In the genomic region with DNA sequence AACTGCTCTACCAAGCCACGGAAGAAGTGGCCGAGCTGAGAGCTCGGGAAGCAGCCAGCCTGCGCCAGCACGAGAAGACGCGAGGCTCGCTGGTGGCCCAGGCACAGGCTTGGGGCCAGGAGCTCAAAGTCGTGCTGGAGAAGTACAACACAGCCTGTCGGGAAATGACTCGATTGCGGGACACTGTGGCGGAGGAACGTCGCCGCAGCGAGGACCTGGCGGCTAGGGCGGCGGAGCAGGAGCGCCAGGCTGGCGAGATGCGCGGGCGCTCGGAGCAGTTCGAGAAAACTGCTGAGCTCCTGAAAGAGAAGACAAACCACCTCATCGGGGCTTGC, we compare ENCODE assay signal across 8 mouse cellular contexts. TPM values are rescaled to one million over a fixed set of nuclear protein-coding genes. Genes with fewer than 3 reads are reported as not detected.
A peak's percentile ranks its signal among the peaks of the same experiment; 100 is the strongest.
DNase-seq lines count a peak whose midpoint lies in the region; ATAC-seq lines count a peak whose summit lies in the region.

No protein-coding gene starts in this region.

- H3K9me3 ChIP-seq in heart, embryonic 12.5 days (replicated peaks): no peaks in the 10 kb centered on the region
- no peaks in the 10 kb centered on the region for H3K9me3 ChIP-seq in embryonic facial prominence, embryonic 10.5 days
- H3K9me3 ChIP-seq in hindbrain, embryonic 11.5 days (ENCODE audit: control insufficient read depth, low read length): no peaks in the 10 kb centered on the region
- no peaks in the 10 kb centered on the region for H3K9me3 ChIP-seq in midbrain, embryonic 12.5 days

- H3K27me3 ChIP-seq in heart, embryonic 12.5 days (replicated peaks): peaks cover 44% of the 10 kb centered on the region
- H3K27me3 ChIP-seq in embryonic facial prominence, embryonic 10.5 days (replicated peaks; ENCODE audit: low read depth, poor library complexity, severe bottlenecking): peaks cover 72% of the 10 kb centered on the region
- no peaks in the 10 kb centered on the region; the same call in 1 of the 2 replicates for H3K27me3 ChIP-seq in hindbrain, embryonic 11.5 days (ENCODE audit: control insufficient read depth, insufficient read depth, low read length)
- H3K27me3 ChIP-seq in midbrain, embryonic 12.5 days: peaks cover 56% of the 10 kb centered on the region

- H3K27ac ChIP-seq in heart, embryonic 12.5 days (ENCODE audit: poor library complexity, severe bottlenecking): no peak overlapping the region
- H3K27ac ChIP-seq in embryonic facial prominence, embryonic 10.5 days (replicated peaks): no peak overlapping the region
- no peak overlapping the region for H3K27ac ChIP-seq in hindbrain, embryonic 11.5 days (ENCODE audit: low read depth, low read length)
- no peak overlapping the region for H3K27ac ChIP-seq in midbrain, embryonic 12.5 days (replicated peaks)

- no peaks in the 10 kb centered on the region for H3K36me3 ChIP-seq in heart, embryonic 12.5 days
- no peaks in the 10 kb centered on the region for H3K36me3 ChIP-seq in embryonic facial prominence, embryonic 10.5 days (replicated peaks)
- H3K36me3 ChIP-seq in hindbrain, embryonic 11.5 days (ENCODE audit: control insufficient read depth, insufficient read depth, low read length): no peaks in the 10 kb centered on the region
- no peaks in the 10 kb centered on the region for H3K36me3 ChIP-seq in midbrain, embryonic 12.5 days

- WGBS in heart, embryonic 12.5 days: 13% methylated on average over 28 of the region's 28 CpGs
- WGBS in embryonic facial prominence, embryonic 10.5 days: 36% methylated on average over 28 of the region's 28 CpGs
- WGBS in hindbrain, embryonic 11.5 days: 37% methylated on average over 28 of the region's 28 CpGs
- WGBS in midbrain, embryonic 12.5 days: 46% methylated on average over 28 of the region's 28 CpGs

- H3K4me2 ChIP-seq in heart, embryonic 12.5 days: peak overlapping the region; percentile 72
- no peak overlapping the region; the same call in 1 of the 2 replicates for H3K4me2 ChIP-seq in hindbrain, embryonic 11.5 days (replicated peaks; ENCODE audit: low read depth, low read length)
- peak overlapping the region; percentile 34 for H3K4me2 ChIP-seq in midbrain, embryonic 12.5 days (replicated peaks)

- H3K9ac ChIP-seq in heart, embryonic 12.5 days: peak overlapping the region; percentile 54; the same call in 1 of the 2 replicates
- H3K9ac ChIP-seq in hindbrain, embryonic 11.5 days (ENCODE audit: low read depth, low read length): no peak overlapping the region
- H3K9ac ChIP-seq in midbrain, embryonic 12.5 days (replicated peaks): no peak overlapping the region; the same call in 1 of the 2 replicates

- peak overlapping the region; percentile 38 for H3K4me3 ChIP-seq in heart, embryonic 12.5 days
- peak overlapping the region; percentile 46 for H3K4me3 ChIP-seq in embryonic facial prominence, embryonic 10.5 days
- H3K4me3 ChIP-seq in hindbrain, embryonic 11.5 days (ENCODE audit: low read depth, low read length): 0 out of 2 replicates have a peak overlapping the region, but pooled peaks have one; percentile 6
- no peak overlapping the region for H3K4me3 ChIP-seq in midbrain, embryonic 12.5 days

- no peak for DNase-seq in heart, adult 11 months
- DNase-seq in embryonic facial prominence, embryonic 10.5 days (ENCODE audit: low spot score): peak; percentile 44
- no peak for DNase-seq in hindbrain, embryonic 11.5 days (ENCODE audit: low spot score)
- DNase-seq in urinary bladder, postnatal 25 days (ENCODE audit: low spot score): no peak
- DNase-seq in layer of hippocampus, adult 18-20 months (ENCODE audit: low spot score in 2 of 2): no peak
- DNase-seq in gastrocnemius, postnatal 10 days: no peak

- no peak for ATAC-seq in heart, embryonic 12.5 days (ENCODE audit: insufficient number of reproducible peaks, low FRiP score)
- ATAC-seq in hindbrain, embryonic 11.5 days (ENCODE audit: low FRiP score): no peak
- ATAC-seq in midbrain, embryonic 12.5 days (ENCODE audit: low FRiP score, low read depth): no peak

- peaks cover 15% of the 10 kb centered on the region for H3K4me1 ChIP-seq in heart, embryonic 12.5 days (replicated peaks)
- peaks cover 14% of the 10 kb centered on the region for H3K4me1 ChIP-seq in embryonic facial prominence, embryonic 10.5 days
- H3K4me1 ChIP-seq in hindbrain, embryonic 11.5 days (replicated peaks; ENCODE audit: control insufficient read depth, insufficient read depth, low read length): no peaks in the 10 kb centered on the region
- H3K4me1 ChIP-seq in midbrain, embryonic 12.5 days: peaks cover 5% of the 10 kb centered on the region

RNA-seq across cellular contexts. Expression of a gene that starts 11.4 kb away (rescaled TPM):
- polyA plus RNA-seq in heart, embryonic 12.5 days (2016; fragmentation: Nextera tagmentation; extraction: Ambion mirVana): 42.0 and 43.3 TPM in 2 replicates
- polyA plus RNA-seq in embryonic facial prominence, embryonic 10.5 days (2016; fragmentation: Nextera tagmentation; extraction: Ambion mirVana): 45.2 and 53.4 TPM in 2 replicates
- polyA plus RNA-seq in hindbrain, embryonic 11.5 days (2014; fragmentation: Nextera tagmentation; extraction: Ambion mirVana): 25.2 and 28.2 TPM in 2 replicates
- polyA plus RNA-seq in midbrain, embryonic 12.5 days (2016; fragmentation: Nextera tagmentation; extraction: Ambion mirVana): 45.9 and 47.0 TPM in 2 replicates
- 10 to 100 TPM; 28.9 to 31.5 TPM for total RNA-seq in layer of hippocampus, adult 18-20 months (2021)
- 10 to 100 TPM; 18.0 to 29.1 TPM for total RNA-seq in gastrocnemius, postnatal 10 days (2021)

RNA-seq across cellular contexts. Expression of a gene that starts 14.9 kb away (rescaled TPM):
- polyA plus RNA-seq in heart, embryonic 12.5 days (2016; fragmentation: Nextera tagmentation; extraction: Ambion mirVana): 0.17 and 0.23 TPM in 2 replicates
- polyA plus RNA-seq in embryonic facial prominence, embryonic 10.5 days (2016; fragmentation: Nextera tagmentation; extraction: Ambion mirVana): 0.11 and 0.14 TPM in 2 replicates
- 0.25 and 0.40 TPM in 2 replicates for polyA plus RNA-seq in hindbrain, embryonic 11.5 days (2014; fragmentation: Nextera tagmentation; extraction: Ambion mirVana)
- polyA plus RNA-seq in midbrain, embryonic 12.5 days (2016; fragmentation: Nextera tagmentation; extraction: Ambion mirVana): 0.33 and 0.40 TPM in 2 replicates
- total RNA-seq in layer of hippocampus, adult 18-20 months (2021): 1 to 10 TPM; 5.5 to 6.9 TPM
- 1 to 10 TPM; 1.4 to 1.6 TPM for total RNA-seq in gastrocnemius, postnatal 10 days (2021)

RNA-seq across cellular contexts. Expression of a gene that starts 23.6 kb away (rescaled TPM):
- 6.2 and 6.9 TPM in 2 replicates for polyA plus RNA-seq in heart, embryonic 12.5 days (2016; fragmentation: Nextera tagmentation; extraction: Ambion mirVana)
- 12.9 and 13.0 TPM in 2 replicates for polyA plus RNA-seq in embryonic facial prominence, embryonic 10.5 days (2016; fragmentation: Nextera tagmentation; extraction: Ambion mirVana)
- polyA plus RNA-seq in hindbrain, embryonic 11.5 days (2014; fragmentation: Nextera tagmentation; extraction: Ambion mirVana): 12.8 and 14.4 TPM in 2 replicates
- polyA plus RNA-seq in midbrain, embryonic 12.5 days (2016; fragmentation: Nextera tagmentation; extraction: Ambion mirVana): 12.6 and 13.0 TPM in 2 replicates
- 10 to 100 TPM; 11.4 to 17.9 TPM for total RNA-seq in layer of hippocampus, adult 18-20 months (2021)
- 1 to 10 TPM in 1 of 2 experiments, under 1 TPM in 1; 0.92 to 1.5 TPM for total RNA-seq in gastrocnemius, postnatal 10 days (2021)

RNA-seq across cellular contexts. Expression of a gene that starts 39.4 kb away (rescaled TPM):
- polyA plus RNA-seq in heart, embryonic 12.5 days (2016; fragmentation: Nextera tagmentation; extraction: Ambion mirVana): 0.75 and 0.91 TPM in 2 replicates
- polyA plus RNA-seq in embryonic facial prominence, embryonic 10.5 days (2016; fragmentation: Nextera tagmentation; extraction: Ambion mirVana): 0.39 and 0.55 TPM in 2 replicates
- 0.53 and 1.3 TPM in 2 replicates for polyA plus RNA-seq in hindbrain, embryonic 11.5 days (2014; fragmentation: Nextera tagmentation; extraction: Ambion mirVana)
- polyA plus RNA-seq in midbrain, embryonic 12.5 days (2016; fragmentation: Nextera tagmentation; extraction: Ambion mirVana): 0.75 and 0.85 TPM in 2 replicates
- total RNA-seq in layer of hippocampus, adult 18-20 months (2021): 1 to 10 TPM; 2.3 to 3.1 TPM
- total RNA-seq in gastrocnemius, postnatal 10 days (2021): 1 to 10 TPM; 3.4 to 5.4 TPM

RNA-seq across cellular contexts. Expression of a gene that starts 42.6 kb away (rescaled TPM):
- polyA plus RNA-seq in heart, embryonic 12.5 days (2016; fragmentation: Nextera tagmentation; extraction: Ambion mirVana): 27.6 and 32.5 TPM in 2 replicates
- polyA plus RNA-seq in embryonic facial prominence, embryonic 10.5 days (2016; fragmentation: Nextera tagmentation; extraction: Ambion mirVana): 44.1 and 47.6 TPM in 2 replicates
- polyA plus RNA-seq in hindbrain, embryonic 11.5 days (2014; fragmentation: Nextera tagmentation; extraction: Ambion mirVana): 38.0 and 38.1 TPM in 2 replicates
- polyA plus RNA-seq in midbrain, embryonic 12.5 days (2016; fragmentation: Nextera tagmentation; extraction: Ambion mirVana): 38.0 and 42.9 TPM in 2 replicates
- total RNA-seq in layer of hippocampus, adult 18-20 months (2021): 10 to 100 TPM; 20.7 to 22.5 TPM
- 10 to 100 TPM; 18.4 to 19.9 TPM for total RNA-seq in gastrocnemius, postnatal 10 days (2021)
